Mouse (Mus musculus) CH12.LX (cell line): ENCODE data around the gene Tnfsf13. TPM values are rescaled to one million over a fixed set of nuclear protein-coding genes. Genes with fewer than 3 reads are reported as not detected.

ENCODE experiments used
- DNase-seq: peaks from one replicate; pipeline ENCODE4 v3.0.0-alpha.2; 2013; ENCODE audit errors: extremely low read depth
- H3K27ac ChIP-seq: 2 replicates; pipeline ENCODE4 v1.5.1; 2012; ENCODE audit warnings: low read depth, mild to moderate bottlenecking, control low read depth, moderate library complexity; ENCODE audit not compliant: insufficient read depth
- H3K27me3 ChIP-seq: replicated peaks from 2 replicates; pipeline ENCODE3; 2012; ENCODE audit warnings: inconsistent platforms
- H3K36me3 ChIP-seq, 2 experiments: replicated peaks in 1 of 2; 2 replicates each; pipeline versions ENCODE3 to v1.6.1; 2012; ENCODE audit warnings: inconsistent platforms in 1 of 2, low read length in 1 of 2, mild to moderate bottlenecking in 1 of 2, mixed read lengths in 1 of 2, moderate library complexity in 1 of 2; ENCODE audit not compliant: control insufficient read depth in 1 of 2, insufficient read depth in 1 of 2
- H3K4me1 ChIP-seq, 2 experiments: 2 replicates each; pipeline ENCODE4 v1.6.1; 2012; ENCODE audit warnings: inconsistent platforms in 1 of 2, moderate library complexity in 1 of 2; ENCODE audit not compliant: insufficient read depth in 2 of 2, control insufficient read depth in 1 of 2
- H3K4me2 ChIP-seq: 2 replicates; pipeline ENCODE4 v1.6.1; 2012; ENCODE audit warnings: low read depth, mild to moderate bottlenecking, control low read depth; ENCODE audit not compliant: poor library complexity, insufficient read depth, severe bottlenecking
- H3K4me3 ChIP-seq, 3 experiments: fragments of 150-350 bp in 1 of 3; sonication (generic) in 1 of 3; replicated peaks in 1 of 3; 2 replicates each; pipeline versions ENCODE3 to v1.5.1; 2011 to 2012; ENCODE audit warnings: low read depth in 2 of 3, low read length in 2 of 3, mild to moderate bottlenecking in 2 of 3, moderate library complexity in 2 of 3, control low read depth in 1 of 3, improper control_type of control experiment in 1 of 3, inconsistent platforms in 1 of 3, mixed read lengths in 1 of 3; ENCODE audit not compliant: poor library complexity in 1 of 3
- H3K79me2 ChIP-seq: replicated peaks from 2 replicates; pipeline ENCODE4 v1.6.1; 2012; ENCODE audit warnings: mild to moderate bottlenecking, moderate library complexity; ENCODE audit not compliant: control insufficient read depth, poor library complexity, insufficient read depth, severe bottlenecking; ENCODE audit errors: extremely low read depth
- H3K9ac ChIP-seq: 2 replicates; pipeline ENCODE4 v1.6.1; 2012; ENCODE audit warnings: low read depth, mild to moderate bottlenecking, control low read depth, moderate library complexity; ENCODE audit not compliant: insufficient read depth
- H3K9me3 ChIP-seq: replicated peaks from 2 replicates; pipeline ENCODE3; 2012; ENCODE audit warnings: low read length, inconsistent platforms, mixed read lengths
- CHD1 ChIP-seq: IDR thresholded peaks from 2 replicates; pipeline ENCODE4 v1.6.1; 2012; ENCODE audit warnings: low read depth, low read length, improper control_type of control experiment, inconsistent platforms
- CTCF ChIP-seq, 2 experiments: IDR thresholded peaks in 1 of 2; conservative IDR thresholded peaks in 1 of 2; 2 replicates each; pipeline ENCODE4 v1.5.1; 2011 to 2012; ENCODE audit warnings: low read depth in 2 of 2, low read length in 2 of 2, improper control_type of control experiment in 1 of 2, inconsistent platforms in 1 of 2, mild to moderate bottlenecking in 1 of 2, moderate library complexity in 1 of 2
- JUN ChIP-seq: IDR thresholded peaks from 2 replicates; pipeline ENCODE4 v1.6.1; 2011; ENCODE audit warnings: low read depth, mild to moderate bottlenecking, low read length, improper control_type of control experiment, moderate library complexity; ENCODE audit not compliant: insufficient read depth
- KAT2A ChIP-seq: IDR thresholded peaks from 2 replicates; pipeline ENCODE4 v1.6.1; 2012; ENCODE audit warnings: low read length, improper control_type of control experiment, inconsistent platforms; ENCODE audit not compliant: insufficient replicate concordance
- MAFK ChIP-seq: IDR thresholded peaks from 2 replicates; pipeline ENCODE4 v1.6.1; 2011; ENCODE audit warnings: low read length, improper control_type of control experiment; ENCODE audit not compliant: insufficient replicate concordance
- MEF2A ChIP-seq: IDR thresholded peaks from 2 replicates; pipeline ENCODE4 v1.6.1; 2014; ENCODE audit warnings: low read depth, mild to moderate bottlenecking, inconsistent platforms, low read length, improper control_type of control experiment, borderline replicate concordance
- PAX5 ChIP-seq: IDR thresholded peaks from 2 replicates; pipeline ENCODE4 v1.6.1; 2012; ENCODE audit warnings: low read length, inconsistent platforms, mixed read lengths
- RAD21 ChIP-seq: IDR thresholded peaks from 2 replicates; pipeline ENCODE4 v1.6.1; 2011; ENCODE audit warnings: low read depth, mild to moderate bottlenecking, low read length, improper control_type of control experiment, moderate library complexity
- RCOR1 ChIP-seq: conservative IDR thresholded peaks from 2 replicates; pipeline ENCODE4 v1.6.1; 2012; ENCODE audit warnings: low read depth, mild to moderate bottlenecking, inconsistent platforms, low read length, improper control_type of control experiment
- SIN3A ChIP-seq: IDR thresholded peaks from 2 replicates; pipeline ENCODE4 v1.6.1; 2012; ENCODE audit warnings: low read length, improper control_type of control experiment, inconsistent platforms
- SMC3 ChIP-seq: IDR thresholded peaks from 2 replicates; pipeline ENCODE4 v1.6.1; 2011; ENCODE audit warnings: low read depth, low read length, improper control_type of control experiment
- TCF12 ChIP-seq: IDR thresholded peaks from 2 replicates; pipeline ENCODE4 v1.6.1; 2014; ENCODE audit warnings: low read depth, mild to moderate bottlenecking, inconsistent platforms, low read length, improper control_type of control experiment
- USF1 ChIP-seq: IDR thresholded peaks from 2 replicates; pipeline ENCODE4 v1.6.1; 2014; ENCODE audit warnings: low read depth, mild to moderate bottlenecking, inconsistent platforms, low read length, improper control_type of control experiment
- ZC3H11A ChIP-seq: IDR thresholded peaks from 2 replicates; pipeline ENCODE4 v1.6.1; 2012; ENCODE audit warnings: low read depth, mild to moderate bottlenecking, inconsistent platforms, low read length, improper control_type of control experiment
- ZMIZ1 ChIP-seq: IDR thresholded peaks from 2 replicates; pipeline ENCODE4 v1.6.1; 2012; ENCODE audit warnings: low read depth, mild to moderate bottlenecking, inconsistent platforms, low read length, improper control_type of control experiment
- dilution Hi-C: fragments of 300-500 bp; cut with MboI; formaldehyde crosslinking; loops from 2 replicates; pipeline ENCODE4 v1.14.3; 2020; ENCODE audit warnings: low sequenced_read_pairs; ENCODE audit not compliant: extremely low pct_unique_long_range_greater_than_20kb, extremely low pct_ligation_motif_present
- in situ Hi-C: fragments of 300-500 bp; cut with MboI; formaldehyde crosslinking; loops from 3 replicates; pipeline ENCODE4 v1.14.3; 2019; ENCODE audit warnings: low sequenced_read_pairs, low pct_ligation_motif_present, low pct_unique_long_range_greater_than_20kb, mixed read lengths
- polyA plus RNA-seq: library from polyadenylated mRNA; unstranded; fragments of >175 nt; gene quantifications from 2 replicates; pipeline ENCODE4 v1.2.1, GENCODE M21; 2012; ENCODE audit warnings: low read depth; ENCODE audit not compliant: insufficient read length
- total RNA-seq, 2 experiments: library from RNA; depleted of rRNA; stranded (reverse); fragments of 300-350 nt in 1 of 2; fragments of >200 nt in 1 of 2; gene quantifications; 2 replicates each; pipeline ENCODE4 v1.2.3; 2012 to 2014

Gene Tnfsf13
- total and polyA plus RNA-seq, 3 experiments = 0.21 to 0.63 (median 0.35) TPM

- dilution Hi-C loops (no loop called here), in situ Hi-C loops (no loop called here)
- DNase-seq = no peak
- H3K9ac ChIP-seq = no peak overlapping the region
- no peak overlapping the region for H3K4me2 ChIP-seq
- H3K4me3 ChIP-seq = no peak overlapping the region
- no peak overlapping the region for H3K27ac ChIP-seq
- no peak for TF ChIP-seq ZMIZ1
- no peak for TF ChIP-seq CTCF (conservative IDR thresholded peaks at IDR 0.05 in 1 of 2, IDR thresholded peaks at IDR 0.05 in 1 of 2; ENCODE audit: low read depth in 2 of 2, low read length in 2 of 2)
- no peak for TF ChIP-seq CHD1
- no peaks in the 10 kb centered on the region for H3K9me3 ChIP-seq
- no peaks in the 10 kb centered on the region; a peak in 1 of 4 replicates for H3K4me1 ChIP-seq
- H3K27me3 ChIP-seq = no peaks in the 10 kb centered on the region
- H3K36me3 ChIP-seq = no peaks in the 10 kb centered on the region
- H3K79me2 ChIP-seq = no peaks in the 10 kb centered on the region
These were observed 40.4 kb upstream of the Tnfsf13 start for GRCm38 (mm10) chr11:69725951-69726350.

DNA sequence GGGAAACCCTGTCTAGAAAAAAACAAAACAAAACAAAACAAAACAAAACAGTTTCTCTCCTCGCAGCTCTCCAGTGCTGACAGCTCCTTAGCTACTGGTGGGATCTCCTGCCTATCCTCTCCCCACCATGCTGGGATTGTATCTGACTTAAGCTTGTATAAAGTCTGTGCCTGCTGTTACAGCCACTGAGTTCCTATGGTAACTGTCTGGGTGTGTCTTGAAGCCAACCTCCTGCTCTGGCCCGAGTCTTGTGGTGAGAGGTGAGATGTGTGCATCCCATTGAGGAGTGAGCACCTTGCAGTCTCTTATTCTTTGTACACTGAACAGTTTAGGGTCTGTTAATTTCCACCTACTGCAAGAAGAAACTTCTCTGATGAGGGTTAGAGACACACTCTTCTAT, 37.5 kb upstream of the Tnfsf13 start:
- Histone ChIP-seq H3K27me3 (no peaks in the 10 kb centered on the region), H3K27ac (no peak overlapping the region), H3K4me3 (no peak overlapping the region), H3K9me3 (no peaks in the 10 kb centered on the region), H3K4me1 (no peaks in the 10 kb centered on the region; a peak in 1 of 4 replicates), H3K36me3 (no peaks in the 10 kb centered on the region), H3K9ac (no peak overlapping the region), H3K79me2 (no peaks in the 10 kb centered on the region), H3K4me2 (no peak overlapping the region)
- in situ Hi-C loops (no loop called here), dilution Hi-C loops (no loop called here)
- DNase-seq = no peak
- TF ChIP-seq USF1 (no peak), PAX5 (no peak), CHD1 (no peak), RAD21 (no peak), SMC3 (no peak), MAFK (no peak), TCF12 (no peak), SIN3A (no peak), ZC3H11A (no peak), ZMIZ1 (no peak), MEF2A (no peak), RCOR1 (no peak), KAT2A (no peak), JUN (no peak)
